ENCODE assay signal across 25 mouse cellular contexts in genomic region chr11:83238389-83238788, GRCm38 (mm10). TPM values are rescaled to one million over a fixed set of nuclear protein-coding genes. Genes with fewer than 3 reads are reported as not detected.
"Had no signal": no experiment of that assay in that cellular context is flagged by ENCODE, and none has a peak within 500 bp of the region (broad histone marks: within the 10 kb centered on the region; RNA-seq: fewer than 3 reads in every experiment).

No protein-coding gene starts in this region.

- H3K27ac ChIP-seq: lung, embryonic 15.5 days; macrophage; midbrain, embryonic 10.5 days; midbrain, embryonic 12.5 days; neural tube, embryonic 13.5 days; neural tube, embryonic 15.5 days had no signal

- H3K4me1 ChIP-seq: lung, embryonic 15.5 days; midbrain, embryonic 12.5 days; neural tube, embryonic 13.5 days; neural tube, embryonic 15.5 days had no signal

- H3K9me3 ChIP-seq: lung, embryonic 15.5 days; midbrain, embryonic 10.5 days; midbrain, embryonic 12.5 days; neural tube, embryonic 13.5 days; neural tube, embryonic 15.5 days had no signal

- ATAC-seq: lung, postnatal 0 days; midbrain, embryonic 16.5 days had no signal

- DNase-seq: lung, adult 2 months; lung, postnatal 14 days; lung, postnatal 36 days; midbrain, embryonic 14.5 days; retina, postnatal 1 day; right cerebral cortex, adult 18-20 months; right cerebral cortex, postnatal 25 days; right cerebral cortex, postnatal 4 days; spleen, adult 18-20 months; thymus, adult 18-20 months; thymus, postnatal 14 days; thymus, postnatal 36 days had no signal

- H3K27me3 ChIP-seq: lung, embryonic 15.5 days; midbrain, embryonic 12.5 days; neural tube, embryonic 13.5 days; neural tube, embryonic 15.5 days had no signal

- H3K4me3 ChIP-seq: lung, embryonic 15.5 days; midbrain, embryonic 10.5 days; midbrain, embryonic 12.5 days; myocyte; neural tube, embryonic 13.5 days; neural tube, embryonic 15.5 days had no signal

- H3K4me2 ChIP-seq: lung, embryonic 15.5 days; midbrain, embryonic 12.5 days; neural tube, embryonic 13.5 days; neural tube, embryonic 15.5 days had no signal

- H3K36me3 ChIP-seq: lung, embryonic 15.5 days; midbrain, embryonic 10.5 days; midbrain, embryonic 12.5 days; neural tube, embryonic 13.5 days; neural tube, embryonic 15.5 days had no signal

- H3K9ac ChIP-seq: lung, embryonic 15.5 days; midbrain, embryonic 12.5 days; neural tube, embryonic 13.5 days; neural tube, embryonic 15.5 days had no signal

RNA-seq across cellular contexts. Expression of gene Slfn3, which starts 47.3 kb away (rescaled TPM):
- polyA plus RNA-seq: midbrain, embryonic 16.5 days; neural tube, embryonic 11.5 days; small intestine, adult 2 months had no signal

RNA-seq across cellular contexts. Expression of gene Slfn14, which starts 48.1 kb away (rescaled TPM):
- total RNA-seq: megakaryocyte progenitor cell, adult 5-6 weeks had no signal
- polyA plus RNA-seq: macrophage; midbrain, embryonic 16.5 days; neural tube, embryonic 13.5 days; small intestine, adult 2 months; thymus, postnatal 0 days had no signal
